Mouse (Mus musculus) neural tube, embryonic 12.5 days (tissue): ENCODE measurements around the gene Maf. TPM values are rescaled to one million over a fixed set of nuclear protein-coding genes. Genes with fewer than 3 reads are reported as not detected.

Experiments used
- ATAC-seq: fragments of 200-750 bp; cut with Nextera tagmentation; 2 replicates; pipeline ENCODE4 v1.8.0; 2017; ENCODE audit warnings: low read depth, mild to moderate bottlenecking, moderate TSS enrichment, moderate library complexity; ENCODE audit not compliant: low FRiP score
- H3K27ac ChIP-seq: fragments of 300-500 bp; sonication (generic); 2 replicates; pipeline ENCODE4 v1.5.1; 2016
- H3K27me3 ChIP-seq: fragments of 300-500 bp; sonication (generic); replicated peaks from 2 replicates; pipeline ENCODE4 v1.6.1; 2016; ENCODE audit warnings: mild to moderate bottlenecking
- H3K36me3 ChIP-seq: fragments of 300-500 bp; sonication (generic); 2 replicates; pipeline ENCODE4 v1.6.1; 2016; ENCODE audit warnings: mild to moderate bottlenecking
- H3K4me1 ChIP-seq: fragments of 300-500 bp; sonication (generic); 2 replicates; pipeline ENCODE4 v1.6.1; 2016
- H3K4me2 ChIP-seq: fragments of 300-500 bp; sonication (generic); replicated peaks from 2 replicates; pipeline ENCODE4 v1.6.1; 2016; ENCODE audit warnings: mild to moderate bottlenecking
- H3K4me3 ChIP-seq: fragments of 300-500 bp; sonication (generic); 2 replicates; pipeline ENCODE4 v1.5.1; 2016
- H3K9ac ChIP-seq: fragments of 300-500 bp; sonication (generic); 2 replicates; pipeline ENCODE4 v1.6.1; 2016; ENCODE audit warnings: mild to moderate bottlenecking
- H3K9me3 ChIP-seq: fragments of 300-500 bp; sonication (generic); 2 replicates; pipeline ENCODE4 v1.6.1; 2016; ENCODE audit warnings: mild to moderate bottlenecking
- WGBS: fragments of 180-500 bp; shearing (Covaris S2); methylation state at CpG from one replicate; pipeline ENCODE4 v1.1.7; 2016; 5-methylcytosine and 5-hydroxymethylcytosine counted together
- polyA plus RNA-seq: library from polyadenylated mRNA; unstranded; fragments of >200 nt; fragmentation: Nextera tagmentation; extraction: Ambion mirVana; gene quantifications from 2 replicates; pipeline ENCODE4 v1.2.1, GENCODE M21; 2016

Maf gene
- 7.2 and 7.4 TPM in 2 replicates for polyA plus RNA-seq

GRCm38 (mm10) chr8:115707731-115708590, at the start of gene Maf:
Maf (minus strand) TSS chr8:115707794.
- no peaks in the 10 kb centered on the region for H3K36me3 ChIP-seq
- peak within 1 kb of the TSS; percentile 83 for H3K4me2 ChIP-seq
- peaks cover 15% of the 10 kb centered on the region for H3K4me1 ChIP-seq
- peak within 1 kb of the TSS; percentile 66 for H3K4me3 ChIP-seq
- H3K27me3 ChIP-seq, result no peaks in the 10 kb centered on the region
- peak within 1 kb of the TSS; percentile 79 for H3K9ac ChIP-seq
- peak; percentile 70 for ATAC-seq
- peak within 1 kb of the TSS; percentile 76 for H3K27ac ChIP-seq
- under 1% methylated on average over 43 of the region's 43 CpGs for WGBS
- H3K9me3 ChIP-seq, result no peaks in the 10 kb centered on the region

GRCm38 (mm10) chr8:115756965-115757364, 49.4 kb upstream of the Maf start:
- ATAC-seq, result no peak
- Histone ChIP-seq H3K4me1 (no peaks in the 10 kb centered on the region), H3K36me3 (no peaks in the 10 kb centered on the region), H3K4me2 (no peak overlapping the region), H3K9me3 (no peaks in the 10 kb centered on the region), H3K4me3 (no peak overlapping the region), H3K9ac (no peak overlapping the region), H3K27ac (no peak overlapping the region), H3K27me3 (no peaks in the 10 kb centered on the region)
- WGBS, result 70% methylated on average over 3 of the region's 3 CpGs

GRCm38 (mm10) chr8:115756027-115756426, 48.4 kb upstream of the Maf start:
- Histone ChIP-seq H3K4me1 (no peaks in the 10 kb centered on the region), H3K4me2 (no peak overlapping the region), H3K9me3 (no peaks in the 10 kb centered on the region), H3K27ac (no peak overlapping the region), H3K27me3 (no peaks in the 10 kb centered on the region), H3K9ac (no peak overlapping the region), H3K4me3 (no peak overlapping the region), H3K36me3 (no peaks in the 10 kb centered on the region)
- WGBS, result 92% methylated on average over 2 of the region's 2 CpGs
- no peak for ATAC-seq

- Histone ChIP-seq H3K9me3 (no peaks in the 10 kb centered on the region), H3K4me1 (no peaks in the 10 kb centered on the region), H3K9ac (no peak overlapping the region), H3K27ac (no peak overlapping the region), H3K4me2 (no peak overlapping the region), H3K27me3 (no peaks in the 10 kb centered on the region), H3K36me3 (no peaks in the 10 kb centered on the region), H3K4me3 (no peak overlapping the region)
- ATAC-seq, result no peak
- WGBS, result 87% methylated on average over 2 of the region's 2 CpGs
These were observed 47.1 kb upstream of the Maf start for GRCm38 (mm10) chr8:115754694-115755093.

DNA sequence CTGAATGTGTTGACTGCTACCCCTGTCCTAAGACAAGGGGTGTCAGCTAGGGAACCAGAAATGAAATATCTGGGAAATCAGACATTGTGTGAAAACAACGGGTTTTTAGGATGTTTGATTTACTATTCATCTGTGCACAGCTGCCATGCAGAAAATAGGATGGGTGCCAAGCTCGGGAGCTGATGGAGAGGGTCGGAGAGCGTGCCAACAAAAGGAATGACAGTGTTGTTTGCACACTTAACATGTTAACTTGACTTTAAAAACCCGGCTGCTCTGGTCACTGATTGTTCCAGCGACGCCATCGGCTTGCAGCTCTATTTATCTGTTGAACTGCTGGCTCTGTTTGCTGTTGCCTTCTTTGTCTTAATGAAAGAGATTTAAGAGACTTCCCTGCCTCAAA, 46.2 kb upstream of the Maf start:
- 39% methylated on average over 8 of the region's 8 CpGs for WGBS
- no peak overlapping the region for H3K4me2 ChIP-seq
- ATAC-seq, result peak; percentile 58; the same call in 1 of the 2 replicates

GRCm38 (mm10) chr8:115747426-115747825, 39.8 kb upstream of the Maf start:
- WGBS, result 84% methylated on average over 10 of the region's 10 CpGs
- no peak overlapping the region for H3K4me2 ChIP-seq
- H3K9ac ChIP-seq, result no peak overlapping the region
- no peak overlapping the region for H3K27ac ChIP-seq
- no peak overlapping the region for H3K4me3 ChIP-seq
- no peaks in the 10 kb centered on the region for H3K27me3 ChIP-seq
- H3K36me3 ChIP-seq, result no peaks in the 10 kb centered on the region
- H3K9me3 ChIP-seq, result 0 out of 2 replicates have a peak, but pooled peaks cover 5% of the 10 kb centered on the region
- ATAC-seq, result no peak
- H3K4me1 ChIP-seq, result no peaks in the 10 kb centered on the region

More for the DNA sequence above, 46.2 kb upstream of the Maf start:
- H3K9me3 ChIP-seq, result 0 out of 2 replicates have a peak, but pooled peaks cover 5% of the 10 kb centered on the region
- H3K4me3 ChIP-seq, result no peak overlapping the region
- H3K4me1 ChIP-seq, result no peaks in the 10 kb centered on the region
- H3K27ac ChIP-seq, result no peak overlapping the region
- no peaks in the 10 kb centered on the region for H3K27me3 ChIP-seq
- H3K9ac ChIP-seq, result no peak overlapping the region
- no peaks in the 10 kb centered on the region for H3K36me3 ChIP-seq

GRCm38 (mm10) chr8:115745648-115746047, 38.1 kb upstream of the Maf start:
- no peak overlapping the region for H3K4me2 ChIP-seq
- H3K36me3 ChIP-seq, result no peaks in the 10 kb centered on the region
- H3K27me3 ChIP-seq, result no peaks in the 10 kb centered on the region
- H3K27ac ChIP-seq, result no peak overlapping the region
- 0 out of 2 replicates have a peak, but pooled peaks cover 5% of the 10 kb centered on the region for H3K9me3 ChIP-seq
- no peak for ATAC-seq
- no peaks in the 10 kb centered on the region for H3K4me1 ChIP-seq
- H3K9ac ChIP-seq, result no peak overlapping the region
- no peak overlapping the region for H3K4me3 ChIP-seq
- 83% methylated on average over 2 of the region's 2 CpGs for WGBS

DNA sequence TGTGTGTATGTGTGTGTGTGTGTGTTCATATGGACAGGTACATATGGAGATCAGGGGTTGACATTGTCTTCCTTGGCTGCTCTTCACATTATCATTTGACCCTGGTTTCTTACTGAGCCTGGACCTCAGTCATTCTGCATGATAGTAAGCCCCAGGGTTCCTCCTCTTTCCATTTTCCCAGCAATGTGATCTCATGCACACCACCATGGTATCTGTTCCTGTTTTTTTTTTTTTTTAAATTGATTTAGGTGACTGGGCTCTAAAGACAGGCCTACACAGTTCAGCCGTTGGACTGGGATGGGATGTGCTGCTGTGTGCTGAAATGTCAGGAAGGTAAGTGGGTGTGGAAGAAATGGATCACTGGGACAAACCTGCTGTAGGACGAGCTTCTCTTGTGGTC, 35.8 kb upstream of the Maf start:
- Histone ChIP-seq H3K27me3 (no peaks in the 10 kb centered on the region), H3K4me2 (no peak overlapping the region), H3K9me3 (no peaks in the 10 kb centered on the region), H3K4me1 (no peaks in the 10 kb centered on the region), H3K36me3 (no peaks in the 10 kb centered on the region), H3K27ac (no peak overlapping the region), H3K9ac (no peak overlapping the region), H3K4me3 (no peak overlapping the region)
- no peak for ATAC-seq
- 82% methylated on average over 2 of the region's 2 CpGs for WGBS

GRCm38 (mm10) chr8:115742646-115743045, 35.1 kb upstream of the Maf start:
- Histone ChIP-seq H3K27ac (no peak overlapping the region), H3K4me3 (no peak overlapping the region), H3K4me1 (no peaks in the 10 kb centered on the region), H3K9ac (no peak overlapping the region), H3K9me3 (no peaks in the 10 kb centered on the region), H3K4me2 (no peak overlapping the region), H3K36me3 (no peaks in the 10 kb centered on the region), H3K27me3 (no peaks in the 10 kb centered on the region)
- 93% methylated on average over 6 of the region's 6 CpGs for WGBS
- ATAC-seq, result no peak

DNA sequence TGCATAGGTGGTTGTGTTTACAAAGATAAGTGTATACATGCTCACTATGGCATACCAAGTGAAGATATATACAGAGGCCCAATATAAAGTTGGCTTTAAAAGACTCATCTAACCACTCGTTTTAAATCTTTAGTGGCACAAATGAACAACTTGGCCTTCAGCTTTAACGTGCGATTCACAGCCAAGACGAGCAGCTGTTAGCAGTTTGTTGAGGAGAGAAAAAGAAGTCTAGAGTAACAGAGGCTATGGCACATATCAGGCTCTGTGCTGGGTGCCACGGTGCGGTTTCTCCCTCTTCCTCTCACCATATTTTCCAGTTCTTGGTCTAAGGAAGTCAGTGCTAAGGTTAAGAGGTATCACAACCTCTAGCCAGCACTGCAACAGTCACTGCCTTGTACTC, 34.4 kb upstream of the Maf start:
- H3K4me2 ChIP-seq, result no peak overlapping the region
- H3K4me3 ChIP-seq, result no peak overlapping the region
- WGBS, result 91% methylated on average over 6 of the region's 6 CpGs
- H3K27ac ChIP-seq, result no peak overlapping the region
- H3K9me3 ChIP-seq, result no peaks in the 10 kb centered on the region
- no peak for ATAC-seq
- no peak overlapping the region for H3K9ac ChIP-seq
- no peaks in the 10 kb centered on the region for H3K36me3 ChIP-seq
- H3K27me3 ChIP-seq, result no peaks in the 10 kb centered on the region
- no peaks in the 10 kb centered on the region for H3K4me1 ChIP-seq

- H3K9ac ChIP-seq, result no peak overlapping the region
- no peak overlapping the region for H3K4me3 ChIP-seq
- H3K9me3 ChIP-seq, result no peaks in the 10 kb centered on the region
- H3K27ac ChIP-seq, result no peak overlapping the region
- H3K4me2 ChIP-seq, result no peak overlapping the region
- no peak for ATAC-seq
- H3K36me3 ChIP-seq, result no peaks in the 10 kb centered on the region
- WGBS, result 97% methylated on average over 4 of the region's 4 CpGs
- H3K27me3 ChIP-seq, result no peaks in the 10 kb centered on the region
- H3K4me1 ChIP-seq, result no peaks in the 10 kb centered on the region
These were observed 32.2 kb upstream of the Maf start for GRCm38 (mm10) chr8:115739756-115740155.

DNA sequence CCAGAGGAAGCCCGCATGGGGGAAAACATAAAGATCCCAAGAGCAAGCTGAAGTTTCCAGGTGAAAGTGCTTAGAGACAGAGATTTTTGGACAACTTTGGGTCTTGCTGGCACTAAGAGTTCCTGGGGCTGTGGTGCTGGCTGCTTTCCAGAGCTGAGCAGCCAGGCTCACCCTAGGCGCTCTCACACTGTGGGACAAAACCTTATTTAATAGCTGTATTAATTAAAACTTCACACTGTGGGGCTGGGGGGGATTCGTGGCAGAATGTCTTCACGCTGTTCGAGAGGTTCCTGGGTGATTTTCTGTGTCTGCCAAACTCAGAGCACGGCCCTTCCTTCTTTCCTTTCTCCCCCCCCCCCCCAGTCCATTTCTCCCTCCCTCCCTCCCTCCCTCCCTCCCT, 24.8 kb upstream of the Maf start:
- no peak for ATAC-seq
- no peaks in the 10 kb centered on the region for H3K9me3 ChIP-seq
- 60% methylated on average over 6 of the region's 6 CpGs for WGBS

GRCm38 (mm10) chr8:115726807-115727206, 19.2 kb upstream of the Maf start:
- Histone ChIP-seq H3K9ac (no peak overlapping the region), H3K27me3 (no peaks in the 10 kb centered on the region), H3K36me3 (no peaks in the 10 kb centered on the region), H3K9me3 (no peaks in the 10 kb centered on the region), H3K27ac (no peak overlapping the region), H3K4me3 (no peak overlapping the region), H3K4me1 (no peaks in the 10 kb centered on the region), H3K4me2 (no peak overlapping the region)
- no peak for ATAC-seq
- WGBS, result 85% methylated on average over 3 of the region's 3 CpGs

More for the DNA sequence above, 24.8 kb upstream of the Maf start:
- no peak overlapping the region for H3K4me2 ChIP-seq
- H3K27me3 ChIP-seq, result no peaks in the 10 kb centered on the region
- no peaks in the 10 kb centered on the region for H3K4me1 ChIP-seq
- no peak overlapping the region for H3K27ac ChIP-seq
- no peak overlapping the region for H3K9ac ChIP-seq
- no peak overlapping the region for H3K4me3 ChIP-seq
- no peaks in the 10 kb centered on the region for H3K36me3 ChIP-seq
